In genomic region chr11:36096219-36096618, GRCm38 (mm10) we compare ENCODE assay signal across 10 mouse cellular contexts.
DNase-seq lines count a peak whose midpoint lies in the region; ATAC-seq lines count a peak whose summit lies in the region.
"Had no signal": no experiment of that assay in that cellular context is flagged by ENCODE, and none has a peak within 500 bp of the region (broad histone marks: within the 10 kb centered on the region; RNA-seq: fewer than 3 reads in every experiment).

No protein-coding gene starts in this region.

- H3K4me1 ChIP-seq in liver, embryonic 12.5 days: no peaks in the 10 kb centered on the region
- H3K4me1 ChIP-seq: embryonic facial prominence, embryonic 13.5 days had no signal

- intact Hi-C loops in left cerebral cortex, postnatal 14 days (cut with DNase I): no loop called here

- no peak for ATAC-seq in megakaryocyte progenitor cell, adult 5-6 weeks (replicated peaks; ENCODE audit: poor library complexity)
- no peak for ATAC-seq in liver, embryonic 12.5 days

- no peaks in the 10 kb centered on the region for H3K9me3 ChIP-seq in liver, embryonic 12.5 days (replicated peaks)
- H3K9me3 ChIP-seq: embryonic facial prominence, embryonic 13.5 days had no signal

- no peak overlapping the region for H3K4me2 ChIP-seq in liver, embryonic 12.5 days
- H3K4me2 ChIP-seq: embryonic facial prominence, embryonic 13.5 days had no signal

- H3K9ac ChIP-seq in liver, embryonic 12.5 days: no peak overlapping the region
- H3K9ac ChIP-seq: embryonic facial prominence, embryonic 13.5 days had no signal

- no peaks in the 10 kb centered on the region for H3K36me3 ChIP-seq in liver, embryonic 12.5 days
- H3K36me3 ChIP-seq: embryonic facial prominence, embryonic 13.5 days had no signal

- H3K4me3 ChIP-seq in liver, embryonic 12.5 days: no peak overlapping the region
- H3K4me3 ChIP-seq: embryonic facial prominence, embryonic 13.5 days had no signal

- no peak overlapping the region for H3K27ac ChIP-seq in liver, embryonic 12.5 days
- H3K27ac ChIP-seq: embryonic facial prominence, embryonic 13.5 days had no signal

- peak; percentile 23 for DNase-seq in gastrocnemius, adult 18-20 months (ENCODE audit: low spot score)
- no peak for DNase-seq in gastrocnemius, postnatal 25 days
- peak; percentile 85 for DNase-seq in brain, adult 2 months (ENCODE audit: low read depth, low spot score)
- peak; percentile 43 to 76 for DNase-seq in cerebellum, postnatal 4 days (ENCODE audit: low spot score in 2 of 2)
- peak; percentile 50 to 58 for DNase-seq in left cerebral cortex, postnatal 14 days (ENCODE audit: low spot score in 2 of 2)
- DNase-seq in T-cell, adult 2 months (ENCODE audit: low spot score): no peak
- DNase-seq: heart, postnatal 10 days had no signal

- H3K27me3 ChIP-seq in liver, embryonic 12.5 days (replicated peaks): no peaks in the 10 kb centered on the region
- H3K27me3 ChIP-seq: embryonic facial prominence, embryonic 13.5 days had no signal

- WGBS in liver, embryonic 12.5 days (ENCODE audit: insufficient replicate concordance): 74% methylated on average over 14 of the region's 14 CpGs

Comparison
In these comparisons a context has a peak if more than half of its experiments do, and no peak if none do; other contexts are left out.
1. DNase-seq: peak in gastrocnemius, adult 18-20 months (single experiment), brain, adult 2 months (single experiment), cerebellum, postnatal 4 days (2 of 2) and left cerebral cortex, postnatal 14 days (2 of 2); none in gastrocnemius, postnatal 25 days (single experiment) and T-cell, adult 2 months (single experiment).